Mouse (Mus musculus) testis, adult 2 months (tissue): ENCODE data around the gene Prdx1.

Source experiments
- CTCF ChIP-seq: fragments of 200-500 bp; IDR thresholded peaks from 2 replicates; pipeline ENCODE4 v1.5.1; 2012; ENCODE audit warnings: low read depth, mild to moderate bottlenecking, inconsistent platforms, low read length, moderate library complexity; ENCODE audit not compliant: control insufficient read depth, insufficient read depth, insufficient replicate concordance
- POLR2A ChIP-seq: fragments of 200-500 bp; IDR thresholded peaks from 2 replicates; pipeline ENCODE4 v1.6.1; 2012; ENCODE audit warnings: low read depth, mild to moderate bottlenecking, inconsistent platforms, low read length, moderate library complexity; ENCODE audit not compliant: control insufficient read depth

GRCm38 (mm10) chr4:116689309-116689876 lies 4.0 kb downstream of the Prdx1 start:
- no peak for TF ChIP-seq CTCF
- TF ChIP-seq POLR2A, result no peak
